In genomic region chr2:101992574-101993310, GRCm38 (mm10) we compare ENCODE assay signal across 15 mouse cellular contexts.
DNase-seq lines count a peak whose midpoint lies in the region; ATAC-seq and TF ChIP-seq lines count a peak whose summit lies in the region.
"Had no signal": no experiment of that assay in that cellular context is flagged by ENCODE, and none has a peak within 500 bp of the region (broad histone marks: within the 10 kb centered on the region; RNA-seq: fewer than 3 reads in every experiment).

No protein-coding gene starts in this region.

- no peak overlapping the region for H3K9ac ChIP-seq in hindbrain, embryonic 13.5 days
- no peak overlapping the region for H3K9ac ChIP-seq in hindbrain, embryonic 16.5 days (ENCODE audit: low read depth, low read length)
- no peak overlapping the region for H3K9ac ChIP-seq in kidney, embryonic 15.5 days
- H3K9ac ChIP-seq: lung, embryonic 14.5 days; neural tube, embryonic 13.5 days had no signal

- peaks cover 23% of the 10 kb centered on the region for H3K4me1 ChIP-seq in hindbrain, embryonic 13.5 days (replicated peaks)
- no peaks in the 10 kb centered on the region; the same call in 1 of the 2 replicates for H3K4me1 ChIP-seq in hindbrain, embryonic 16.5 days (ENCODE audit: control insufficient read depth, insufficient read depth, low read depth, low read length)
- H3K4me1 ChIP-seq in kidney, embryonic 15.5 days = peaks cover 40% of the 10 kb centered on the region
- H3K4me1 ChIP-seq in lung, adult 2 months (ENCODE audit: control insufficient read depth, insufficient read depth, low read length) = no peaks in the 10 kb centered on the region; the same call in none of the 2 replicates

- no peak for ATAC-seq in hindbrain, embryonic 13.5 days (ENCODE audit: low FRiP score)
- no peak for ATAC-seq in hindbrain, embryonic 16.5 days
- peak; percentile 96 for ATAC-seq in CD4-positive, CD25-positive, alpha-beta regulatory T cell, adult 4 months
- ATAC-seq in kidney, embryonic 15.5 days (replicated peaks; ENCODE audit: low FRiP score) = peak; percentile 74
- ATAC-seq: intestine, embryonic 16.5 days had no signal

- no peaks in the 10 kb centered on the region for H3K9me3 ChIP-seq in hindbrain, embryonic 13.5 days
- H3K9me3 ChIP-seq in hindbrain, embryonic 16.5 days (ENCODE audit: control insufficient read depth, low read length) = no peaks in the 10 kb centered on the region
- H3K9me3 ChIP-seq in kidney, embryonic 15.5 days (replicated peaks) = no peaks in the 10 kb centered on the region
- H3K9me3 ChIP-seq: neural tube, embryonic 13.5 days had no signal

- no peak for TF ChIP-seq CTCF in lung, adult 2 months (IDR thresholded peaks at IDR 0.05; ENCODE audit: insufficient read depth, low read length)

- 88% methylated on average over 9 of the region's 9 CpGs for WGBS in hindbrain, embryonic 13.5 days
- 89% methylated on average over 9 of the region's 9 CpGs for WGBS in hindbrain, embryonic 16.5 days
- WGBS in kidney, embryonic 15.5 days = 72% methylated on average over 9 of the region's 9 CpGs
- 77% methylated on average over 9 of the region's 9 CpGs for WGBS in lung, adult 2 months

- H3K27me3 ChIP-seq in hindbrain, embryonic 13.5 days = no peaks in the 10 kb centered on the region
- no peaks in the 10 kb centered on the region for H3K27me3 ChIP-seq in hindbrain, embryonic 16.5 days (replicated peaks; ENCODE audit: control insufficient read depth, insufficient read depth, low read length)
- H3K27me3 ChIP-seq in kidney, embryonic 15.5 days = no peaks in the 10 kb centered on the region
- H3K27me3 ChIP-seq: neural tube, embryonic 13.5 days had no signal

- no peak for TF ChIP-seq POLR2A in lung, adult 2 months (IDR thresholded peaks at IDR 0.05; ENCODE audit: borderline replicate concordance, extremely low read depth, low read depth, low read length)

- H3K36me3 ChIP-seq in hindbrain, embryonic 13.5 days = no peaks in the 10 kb centered on the region
- H3K36me3 ChIP-seq in hindbrain, embryonic 16.5 days (ENCODE audit: control insufficient read depth, insufficient read depth, low read length) = no peaks in the 10 kb centered on the region
- H3K36me3 ChIP-seq in kidney, embryonic 15.5 days = no peaks in the 10 kb centered on the region
- H3K36me3 ChIP-seq: neural tube, embryonic 13.5 days had no signal

- DNase-seq in thymus, postnatal 10 days (ENCODE audit: low spot score in 2 of 2) = peak; percentile 59 to 73
- DNase-seq in lung, adult 2 months = no peak
- no peak for DNase-seq in ovary, postnatal 36 days (ENCODE audit: low spot score)
- no peak for DNase-seq in heart, adult 8-10 months (ENCODE audit: low spot score)
- DNase-seq: adrenal gland, postnatal 36 days; cerebellum, adult 2 months; lung, embryonic 14.5 days; right cerebral cortex, adult 18-20 months had no signal

- no peak overlapping the region for H3K4me3 ChIP-seq in hindbrain, embryonic 13.5 days
- no peak overlapping the region for H3K4me3 ChIP-seq in hindbrain, embryonic 16.5 days (ENCODE audit: low read length)
- H3K4me3 ChIP-seq in kidney, embryonic 15.5 days (replicated peaks) = no peak overlapping the region
- H3K4me3 ChIP-seq in lung, adult 2 months (replicated peaks; ENCODE audit: extremely low read depth, low read depth, low read length) = no peak overlapping the region
- H3K4me3 ChIP-seq: neural tube, embryonic 13.5 days had no signal

- H3K4me2 ChIP-seq in hindbrain, embryonic 13.5 days = no peak overlapping the region
- no peak overlapping the region for H3K4me2 ChIP-seq in hindbrain, embryonic 16.5 days (ENCODE audit: low read length)
- H3K4me2 ChIP-seq in kidney, embryonic 15.5 days = no peak overlapping the region
- H3K4me2 ChIP-seq: lung, embryonic 14.5 days; midbrain, embryonic 11.5 days; neural tube, embryonic 13.5 days had no signal

- peak overlapping the region; percentile 44; the same call in 1 of the 2 replicates for H3K27ac ChIP-seq in hindbrain, embryonic 13.5 days
- no peak overlapping the region for H3K27ac ChIP-seq in hindbrain, embryonic 16.5 days (ENCODE audit: low read depth, low read length)
- peak overlapping the region; percentile 78 for H3K27ac ChIP-seq in kidney, embryonic 15.5 days
- H3K27ac ChIP-seq: neural tube, embryonic 13.5 days had no signal

Comparison
In these comparisons a context has a peak if more than half of its experiments do, and no peak if none do; other contexts are left out.
1. ATAC-seq: peak in CD4-positive, CD25-positive, alpha-beta regulatory T cell, adult 4 months (single experiment) and kidney, embryonic 15.5 days (single experiment); none in hindbrain, embryonic 13.5 days (single experiment) and hindbrain, embryonic 16.5 days (single experiment).
2. DNase-seq: peak in thymus, postnatal 10 days (2 of 2); none in lung, adult 2 months (single experiment), ovary, postnatal 36 days (single experiment) and heart, adult 8-10 months (single experiment).